Mouse (Mus musculus): ENCODE measurements around the gene Isy1.

GRCm38 (mm10) chr6:87811675-87812338, 26.8 kb downstream of the Isy1 start, which contains the start of gene Rab43:
- no peak for TF ChIP-seq CTCF (conservative IDR thresholded peaks at IDR 0.05; ENCODE audit: low read length)
- no peak for TF ChIP-seq POU5F1 (IDR thresholded peaks at IDR 0.05; ENCODE audit: borderline replicate concordance, low read length)

All from E14TG2a.4 (cell line).